Mouse (Mus musculus) hematopoietic stem cell, adult 5-6 weeks (primary cell): ENCODE measurements around the gene Ttc6. TPM values are rescaled to one million over a fixed set of nuclear protein-coding genes. Genes with fewer than 3 reads are reported as not detected.

Experiments used
- ATAC-seq, 2 experiments: fragments of 125-278 bp in 1 of 2; replicated peaks in 1 of 2; 2 replicates each; pipeline ENCODE4 v1.8.0; 2016 to 2017; ENCODE audit warnings: inconsistent platforms in 2 of 2, mild to moderate bottlenecking in 2 of 2, moderate number of reproducible peaks in 2 of 2, low read depth in 1 of 2, moderate TSS enrichment in 1 of 2; ENCODE audit not compliant: low FRiP score in 2 of 2, poor library complexity in 2 of 2, severe bottlenecking in 2 of 2, insufficient read depth in 1 of 2, low TSS enrichment in 1 of 2
- total RNA-seq: library from RNA; stranded (forward); fragments of 172-1452, 232-1000 nt; gene quantifications from 2 replicates; pipeline ENCODE4 v1.2.3, GENCODE M21; 2017

Gene Ttc6
- total RNA-seq, 1 experiment from 2014 or later, result not detected

- no peak for ATAC-seq
These were observed 20.9 kb upstream of the Ttc6 start for GRCm38 (mm10) chr12:57542746-57543626.

GRCm38 (mm10) chr12:57543627-57543991, 20.3 kb upstream of the Ttc6 start:
- no peak for ATAC-seq

- ATAC-seq, result no peak
These were observed 19.1 kb upstream of the Ttc6 start for GRCm38 (mm10) chr12:57544641-57545370.

- ATAC-seq, result no peak
These were observed 18.3 kb upstream of the Ttc6 start for GRCm38 (mm10) chr12:57545371-57546241.

- ATAC-seq, result peak; percentile 65 to 69
These were observed 17.3 kb upstream of the Ttc6 start, which contains the start of gene Foxa1 for GRCm38 (mm10) chr12:57546415-57547201. TSS of gene Foxa1 (minus strand) at chr12:57546916.

- no peak for ATAC-seq
These were observed 16.0 kb upstream of the Ttc6 start for GRCm38 (mm10) chr12:57547890-57548289.

- 0 out of 4 replicates have a peak, but pooled peaks of 1 of the 2 experiments have one; percentile 7 for ATAC-seq
These were observed 15.4 kb upstream of the Ttc6 start for GRCm38 (mm10) chr12:57548352-57548980.

- no peak for ATAC-seq
These were observed 14.8 kb upstream of the Ttc6 start for GRCm38 (mm10) chr12:57548981-57549666.

GRCm38 (mm10) chr12:57549667-57550160, 14.2 kb upstream of the Ttc6 start:
- no peak for ATAC-seq

- ATAC-seq, result no peak
These were observed 13.6 kb upstream of the Ttc6 start for GRCm38 (mm10) chr12:57550181-57550808.

- no peak for ATAC-seq
These were observed 13.0 kb upstream of the Ttc6 start for GRCm38 (mm10) chr12:57550881-57551280.

GRCm38 (mm10) chr12:57552286-57552685, 11.6 kb upstream of the Ttc6 start:
- no peak for ATAC-seq

- no peak for ATAC-seq
These were observed 9.8 kb upstream of the Ttc6 start for GRCm38 (mm10) chr12:57554091-57554490.

- ATAC-seq, result no peak
These were observed 7.9 kb downstream of the Ttc6 start for GRCm38 (mm10) chr12:57571773-57572172.

- no peak for ATAC-seq
These were observed 8.5 kb downstream of the Ttc6 start for GRCm38 (mm10) chr12:57572415-57572814.
